Mouse (Mus musculus): ENCODE results near the gene Olfr665.

DNA sequence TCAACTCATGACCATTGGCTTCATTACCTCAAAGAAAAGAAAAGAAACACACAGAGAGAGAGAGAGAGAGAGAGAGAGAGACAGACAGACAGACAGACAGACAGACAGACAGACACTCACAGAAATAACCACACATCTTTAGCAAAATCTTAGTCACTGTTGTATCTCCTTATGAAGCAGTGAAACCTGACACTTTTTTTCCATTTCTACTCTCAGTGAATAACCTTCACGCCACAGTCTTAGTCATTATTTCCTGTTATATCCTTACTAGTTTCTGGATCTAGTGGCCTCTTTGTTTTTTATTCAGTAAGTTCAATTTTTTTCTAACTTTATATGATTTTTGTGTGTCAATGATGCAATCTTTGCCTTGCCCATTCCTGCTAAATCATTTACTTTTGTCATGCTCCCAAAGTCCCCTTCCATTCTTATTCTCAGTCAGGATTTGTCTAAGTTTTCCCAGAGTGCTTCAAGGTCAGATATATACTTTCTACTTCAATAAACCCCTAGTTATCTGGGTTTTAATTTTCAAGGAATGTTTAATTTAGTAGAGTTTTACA is 34.0 kb upstream of the Olfr665 start:
- TF ChIP-seq CTCF (IDR thresholded peaks at IDR 0.05; ENCODE audit: borderline replicate concordance, insufficient read depth, low read length) (no peak), POLR2A (IDR thresholded peaks at IDR 0.05; ENCODE audit: low read depth, low read length) (no peak)
